Mouse (Mus musculus) CH12.LX (cell line): ENCODE measurements around the gene Nmt2. TPM values are rescaled to one million over a fixed set of nuclear protein-coding genes. Genes with fewer than 3 reads are reported as not detected.

ENCODE experiments used
- DNase-seq: peaks from one replicate; pipeline ENCODE4 v3.0.0-alpha.2; 2013; ENCODE audit errors: extremely low read depth
- H3K27ac ChIP-seq: 2 replicates; pipeline ENCODE4 v1.5.1; 2012; ENCODE audit warnings: low read depth, mild to moderate bottlenecking, control low read depth, moderate library complexity; ENCODE audit not compliant: insufficient read depth
- H3K27me3 ChIP-seq: replicated peaks from 2 replicates; pipeline ENCODE3; 2012; ENCODE audit warnings: inconsistent platforms
- H3K36me3 ChIP-seq, 2 experiments: replicated peaks in 1 of 2; 2 replicates each; pipeline versions ENCODE3 to v1.6.1; 2012; ENCODE audit warnings: inconsistent platforms in 1 of 2, low read length in 1 of 2, mild to moderate bottlenecking in 1 of 2, mixed read lengths in 1 of 2, moderate library complexity in 1 of 2; ENCODE audit not compliant: control insufficient read depth in 1 of 2, insufficient read depth in 1 of 2
- H3K4me1 ChIP-seq, 2 experiments: 2 replicates each; pipeline ENCODE4 v1.6.1; 2012; ENCODE audit warnings: inconsistent platforms in 1 of 2, moderate library complexity in 1 of 2; ENCODE audit not compliant: insufficient read depth in 2 of 2, control insufficient read depth in 1 of 2
- H3K4me2 ChIP-seq: 2 replicates; pipeline ENCODE4 v1.6.1; 2012; ENCODE audit warnings: low read depth, mild to moderate bottlenecking, control low read depth; ENCODE audit not compliant: poor library complexity, insufficient read depth, severe bottlenecking
- H3K4me3 ChIP-seq, 3 experiments: fragments of 150-350 bp in 1 of 3; sonication (generic) in 1 of 3; replicated peaks in 1 of 3; 2 replicates each; pipeline versions ENCODE3 to v1.5.1; 2011 to 2012; ENCODE audit warnings: low read depth in 2 of 3, low read length in 2 of 3, mild to moderate bottlenecking in 2 of 3, moderate library complexity in 2 of 3, control low read depth in 1 of 3, improper control_type of control experiment in 1 of 3, inconsistent platforms in 1 of 3, mixed read lengths in 1 of 3; ENCODE audit not compliant: poor library complexity in 1 of 3
- H3K79me2 ChIP-seq: replicated peaks from 2 replicates; pipeline ENCODE4 v1.6.1; 2012; ENCODE audit warnings: mild to moderate bottlenecking, moderate library complexity; ENCODE audit not compliant: control insufficient read depth, poor library complexity, insufficient read depth, severe bottlenecking; ENCODE audit errors: extremely low read depth
- H3K9ac ChIP-seq: 2 replicates; pipeline ENCODE4 v1.6.1; 2012; ENCODE audit warnings: low read depth, mild to moderate bottlenecking, control low read depth, moderate library complexity; ENCODE audit not compliant: insufficient read depth
- H3K9me3 ChIP-seq: replicated peaks from 2 replicates; pipeline ENCODE3; 2012; ENCODE audit warnings: low read length, inconsistent platforms, mixed read lengths
- BHLHE40 ChIP-seq: IDR thresholded peaks from 2 replicates; pipeline ENCODE4 v1.6.1; 2011; ENCODE audit warnings: mild to moderate bottlenecking, low read depth, low read length, improper control_type of control experiment
- CHD1 ChIP-seq: IDR thresholded peaks from 2 replicates; pipeline ENCODE4 v1.6.1; 2012; ENCODE audit warnings: low read depth, low read length, improper control_type of control experiment, inconsistent platforms
- CHD2 ChIP-seq: IDR thresholded peaks from 2 replicates; pipeline ENCODE4 v1.6.1; 2011; ENCODE audit warnings: low read length, improper control_type of control experiment
- CTCF ChIP-seq, 2 experiments: IDR thresholded peaks in 1 of 2; conservative IDR thresholded peaks in 1 of 2; 2 replicates each; pipeline ENCODE4 v1.5.1; 2011 to 2012; ENCODE audit warnings: low read depth in 2 of 2, low read length in 2 of 2, improper control_type of control experiment in 1 of 2, inconsistent platforms in 1 of 2, mild to moderate bottlenecking in 1 of 2, moderate library complexity in 1 of 2
- EP300 ChIP-seq: IDR thresholded peaks from 2 replicates; pipeline ENCODE4 v1.6.1; 2011; ENCODE audit warnings: low read length, improper control_type of control experiment
- ETS1 ChIP-seq: conservative IDR thresholded peaks from 2 replicates; pipeline ENCODE4 v1.6.1; 2012; ENCODE audit warnings: low read depth, mild to moderate bottlenecking, inconsistent platforms, low read length, improper control_type of control experiment, moderate library complexity
- GABPA ChIP-seq: IDR thresholded peaks from 2 replicates; pipeline ENCODE4 v1.6.1; 2012; ENCODE audit warnings: low read depth, low read length, improper control_type of control experiment, inconsistent platforms; ENCODE audit not compliant: insufficient replicate concordance
- HCFC1 ChIP-seq: IDR thresholded peaks from 2 replicates; pipeline ENCODE4 v1.6.1; 2012; ENCODE audit warnings: low read depth, mild to moderate bottlenecking, inconsistent platforms, low read length, improper control_type of control experiment
- IRF4 ChIP-seq: IDR thresholded peaks from 2 replicates; pipeline ENCODE4 v1.6.1; 2014; ENCODE audit warnings: low read depth, mild to moderate bottlenecking, inconsistent platforms, low read length, improper control_type of control experiment
- JUN ChIP-seq: IDR thresholded peaks from 2 replicates; pipeline ENCODE4 v1.6.1; 2011; ENCODE audit warnings: low read depth, mild to moderate bottlenecking, low read length, improper control_type of control experiment, moderate library complexity; ENCODE audit not compliant: insufficient read depth
- JUND ChIP-seq: conservative IDR thresholded peaks from 2 replicates; pipeline ENCODE4 v1.6.1; 2011; ENCODE audit warnings: low read depth, low read length, improper control_type of control experiment
- KAT2A ChIP-seq: IDR thresholded peaks from 2 replicates; pipeline ENCODE4 v1.6.1; 2012; ENCODE audit warnings: low read length, improper control_type of control experiment, inconsistent platforms; ENCODE audit not compliant: insufficient replicate concordance
- MAFK ChIP-seq: IDR thresholded peaks from 2 replicates; pipeline ENCODE4 v1.6.1; 2011; ENCODE audit warnings: low read length, improper control_type of control experiment; ENCODE audit not compliant: insufficient replicate concordance
- MAX ChIP-seq: IDR thresholded peaks from 2 replicates; pipeline ENCODE4 v1.6.1; 2011; ENCODE audit warnings: low read length, improper control_type of control experiment
- MAZ ChIP-seq: IDR thresholded peaks from 2 replicates; pipeline ENCODE4 v1.6.1; 2012; ENCODE audit warnings: low read depth, mild to moderate bottlenecking, inconsistent platforms, low read length, improper control_type of control experiment, moderate library complexity
- MEF2A ChIP-seq: IDR thresholded peaks from 2 replicates; pipeline ENCODE4 v1.6.1; 2014; ENCODE audit warnings: low read depth, mild to moderate bottlenecking, inconsistent platforms, low read length, improper control_type of control experiment, borderline replicate concordance
- MXI1 ChIP-seq: IDR thresholded peaks from 2 replicates; pipeline ENCODE4 v1.6.1; 2011; ENCODE audit warnings: mild to moderate bottlenecking, low read depth, low read length, improper control_type of control experiment
- NELFE ChIP-seq: IDR thresholded peaks from 2 replicates; pipeline ENCODE4 v1.6.1; 2011; ENCODE audit warnings: low read depth, low read length, improper control_type of control experiment
- NRF1 ChIP-seq: IDR thresholded peaks from 2 replicates; pipeline ENCODE4 v1.6.1; 2014; ENCODE audit warnings: low read depth, mild to moderate bottlenecking, inconsistent platforms, low read length, improper control_type of control experiment, moderate library complexity
- PAX5 ChIP-seq: IDR thresholded peaks from 2 replicates; pipeline ENCODE4 v1.6.1; 2012; ENCODE audit warnings: low read length, inconsistent platforms, mixed read lengths
- POLR2AphosphoS2 ChIP-seq: IDR thresholded peaks from 2 replicates; pipeline ENCODE4 v1.6.1; 2011; ENCODE audit warnings: low read depth, low read length, improper control_type of control experiment
- RAD21 ChIP-seq: IDR thresholded peaks from 2 replicates; pipeline ENCODE4 v1.6.1; 2011; ENCODE audit warnings: low read depth, mild to moderate bottlenecking, low read length, improper control_type of control experiment, moderate library complexity
- RCOR1 ChIP-seq: conservative IDR thresholded peaks from 2 replicates; pipeline ENCODE4 v1.6.1; 2012; ENCODE audit warnings: low read depth, mild to moderate bottlenecking, inconsistent platforms, low read length, improper control_type of control experiment
- SIN3A ChIP-seq: IDR thresholded peaks from 2 replicates; pipeline ENCODE4 v1.6.1; 2012; ENCODE audit warnings: low read length, improper control_type of control experiment, inconsistent platforms
- SMC3 ChIP-seq: IDR thresholded peaks from 2 replicates; pipeline ENCODE4 v1.6.1; 2011; ENCODE audit warnings: low read depth, low read length, improper control_type of control experiment
- TBP ChIP-seq: conservative IDR thresholded peaks from 2 replicates; pipeline ENCODE4 v1.6.1; 2011; ENCODE audit warnings: low read depth, low read length, improper control_type of control experiment
- UBTF ChIP-seq: IDR thresholded peaks from 2 replicates; pipeline ENCODE4 v1.6.1; 2012; ENCODE audit warnings: low read depth, mild to moderate bottlenecking, inconsistent platforms, low read length, improper control_type of control experiment, moderate library complexity
- USF1 ChIP-seq: IDR thresholded peaks from 2 replicates; pipeline ENCODE4 v1.6.1; 2014; ENCODE audit warnings: low read depth, mild to moderate bottlenecking, inconsistent platforms, low read length, improper control_type of control experiment
- USF2 ChIP-seq: conservative IDR thresholded peaks from 2 replicates; pipeline ENCODE4 v1.6.1; 2011; ENCODE audit warnings: low read depth, low read length, improper control_type of control experiment
- ZC3H11A ChIP-seq: IDR thresholded peaks from 2 replicates; pipeline ENCODE4 v1.6.1; 2012; ENCODE audit warnings: low read depth, mild to moderate bottlenecking, inconsistent platforms, low read length, improper control_type of control experiment
- ZKSCAN1 ChIP-seq: IDR thresholded peaks from 2 replicates; pipeline ENCODE4 v1.6.1; 2012; ENCODE audit warnings: low read depth, inconsistent platforms, low read length, improper control_type of control experiment, borderline replicate concordance
- ZMIZ1 ChIP-seq: IDR thresholded peaks from 2 replicates; pipeline ENCODE4 v1.6.1; 2012; ENCODE audit warnings: low read depth, mild to moderate bottlenecking, inconsistent platforms, low read length, improper control_type of control experiment
- ZNF384 ChIP-seq: IDR thresholded peaks from 2 replicates; pipeline ENCODE4 v1.6.1; 2012; ENCODE audit warnings: low read depth, low read length, improper control_type of control experiment, inconsistent platforms
- dilution Hi-C: fragments of 300-500 bp; cut with MboI; formaldehyde crosslinking; loops from 2 replicates; pipeline ENCODE4 v1.14.3; 2020; ENCODE audit warnings: low sequenced_read_pairs; ENCODE audit not compliant: extremely low pct_unique_long_range_greater_than_20kb, extremely low pct_ligation_motif_present
- in situ Hi-C: fragments of 300-500 bp; cut with MboI; formaldehyde crosslinking; loops from 3 replicates; pipeline ENCODE4 v1.14.3; 2019; ENCODE audit warnings: low sequenced_read_pairs, low pct_ligation_motif_present, low pct_unique_long_range_greater_than_20kb, mixed read lengths
- polyA plus RNA-seq: library from polyadenylated mRNA; unstranded; fragments of >175 nt; gene quantifications from 2 replicates; pipeline ENCODE4 v1.2.1, GENCODE M21; 2012; ENCODE audit warnings: low read depth; ENCODE audit not compliant: insufficient read length
- total RNA-seq, 2 experiments: library from RNA; depleted of rRNA; stranded (reverse); fragments of 300-350 nt in 1 of 2; fragments of >200 nt in 1 of 2; gene quantifications; 2 replicates each; pipeline ENCODE4 v1.2.3; 2012 to 2014

Gene Nmt2
- total and polyA plus RNA-seq, 3 experiments = 10.0 to 15.9 (median 15.6) TPM

GRCm38 (mm10) chr2:3327351-3327750 is 43.3 kb downstream of the Nmt2 start:
- dilution Hi-C loops (no loop called here), in situ Hi-C loops (no loop called here)
- peaks cover 25% of the 10 kb centered on the region for H3K79me2 ChIP-seq
- peaks cover 28 to 68% of the 10 kb centered on the region in 2 experiments for H3K36me3 ChIP-seq
- no peak overlapping the region for H3K4me3 ChIP-seq
- H3K4me2 ChIP-seq = no peak overlapping the region
- peaks cover 3 to 30% of the 10 kb centered on the region in 2 experiments; a peak in 2 of 4 replicates for H3K4me1 ChIP-seq
- TF ChIP-seq ZNF384 (0 out of 2 replicates have a peak, but pooled peaks have one; percentile 4), MEF2A (no peak), USF2 (no peak), ZC3H11A (no peak), EP300 (no peak), UBTF (no peak), JUN (no peak), RAD21 (peak; percentile 48), ZMIZ1 (no peak), CHD1 (no peak), JUND (no peak), NRF1 (no peak), SIN3A (no peak), RCOR1 (no peak), USF1 (no peak), TBP (no peak), ZKSCAN1 (no peak), MAX (no peak), CTCF (conservative IDR thresholded peaks at IDR 0.05 in 1 of 2, IDR thresholded peaks at IDR 0.05 in 1 of 2; ENCODE audit: low read depth in 2 of 2, low read length in 2 of 2) (peak; percentile 68 to 78), PAX5 (no peak), NELFE (no peak), CHD2 (no peak), MAFK (no peak), SMC3 (peak; percentile 70), GABPA (no peak), POLR2AphosphoS2 (no peak; the same call in 1 of the 2 replicates), MAZ (no peak), BHLHE40 (no peak), IRF4 (peak; percentile 39; the same call in 1 of the 2 replicates), HCFC1 (no peak), ETS1 (no peak), KAT2A (no peak), MXI1 (no peak)
- H3K9me3 ChIP-seq = no peaks in the 10 kb centered on the region
- peak; percentile 72 for DNase-seq
- H3K27me3 ChIP-seq = no peaks in the 10 kb centered on the region
- H3K27ac ChIP-seq = no peak overlapping the region
- H3K9ac ChIP-seq = no peak overlapping the region
